Mouse (Mus musculus) stomach, embryonic 15.5 days (tissue): ENCODE data around the gene Ly6c2. TPM values are rescaled to one million over a fixed set of nuclear protein-coding genes. Genes with fewer than 3 reads are reported as not detected.
"Not testable (repeated sequence)": the region's sequence is repeated elsewhere in the genome, so short reads cannot be mapped to it uniquely, and the experiment has no call there.

Experiments used
- ATAC-seq: fragments of 200-750 bp; cut with Nextera tagmentation; 2 replicates; pipeline ENCODE4 v1.8.0; 2017; ENCODE audit warnings: low read depth, moderate number of reproducible peaks, moderate TSS enrichment; ENCODE audit not compliant: insufficient read depth, low FRiP score
- H3K27ac ChIP-seq: fragments of 300-500 bp; sonication (generic); 2 replicates; pipeline ENCODE4 v1.5.1; 2015; ENCODE audit warnings: mild to moderate bottlenecking, inconsistent platforms
- H3K27me3 ChIP-seq: fragments of 300-500 bp; sonication (generic); replicated peaks from 2 replicates; pipeline ENCODE4 v1.6.1; 2015; ENCODE audit warnings: inconsistent platforms
- H3K36me3 ChIP-seq: fragments of 300-500 bp; sonication (generic); 2 replicates; pipeline ENCODE4 v1.6.1; 2015; ENCODE audit warnings: inconsistent platforms
- H3K4me1 ChIP-seq: fragments of 300-500 bp; sonication (generic); 2 replicates; pipeline ENCODE4 v1.6.1; 2015; ENCODE audit warnings: inconsistent platforms
- H3K4me2 ChIP-seq: fragments of 300-500 bp; sonication (generic); 2 replicates; pipeline ENCODE4 v1.6.1; 2015; ENCODE audit warnings: mild to moderate bottlenecking, inconsistent platforms
- H3K4me3 ChIP-seq: fragments of 300-500 bp; sonication (generic); replicated peaks from 2 replicates; pipeline ENCODE4 v1.5.1; 2015; ENCODE audit warnings: inconsistent platforms
- H3K9ac ChIP-seq: fragments of 300-500 bp; sonication (generic); 2 replicates; pipeline ENCODE4 v1.6.1; 2015; ENCODE audit warnings: inconsistent platforms
- H3K9me3 ChIP-seq: fragments of 300-500 bp; sonication (generic); 2 replicates; pipeline ENCODE4 v1.6.1; 2016; ENCODE audit warnings: inconsistent platforms
- WGBS: fragments of 180-500 bp; shearing (Covaris S2); methylation state at CpG from one replicate; pipeline ENCODE4 v1.1.7; 2015; 5-methylcytosine and 5-hydroxymethylcytosine counted together
- polyA plus RNA-seq: library from polyadenylated mRNA; unstranded; fragments of >200 nt; fragmentation: Nextera tagmentation; extraction: Ambion mirVana; gene quantifications from 2 replicates; pipeline ENCODE4 v1.2.1, GENCODE M21; 2015

Gene Ly6c2
- polyA plus RNA-seq = 7.2 and 10.0 TPM in 2 replicates

DNA sequence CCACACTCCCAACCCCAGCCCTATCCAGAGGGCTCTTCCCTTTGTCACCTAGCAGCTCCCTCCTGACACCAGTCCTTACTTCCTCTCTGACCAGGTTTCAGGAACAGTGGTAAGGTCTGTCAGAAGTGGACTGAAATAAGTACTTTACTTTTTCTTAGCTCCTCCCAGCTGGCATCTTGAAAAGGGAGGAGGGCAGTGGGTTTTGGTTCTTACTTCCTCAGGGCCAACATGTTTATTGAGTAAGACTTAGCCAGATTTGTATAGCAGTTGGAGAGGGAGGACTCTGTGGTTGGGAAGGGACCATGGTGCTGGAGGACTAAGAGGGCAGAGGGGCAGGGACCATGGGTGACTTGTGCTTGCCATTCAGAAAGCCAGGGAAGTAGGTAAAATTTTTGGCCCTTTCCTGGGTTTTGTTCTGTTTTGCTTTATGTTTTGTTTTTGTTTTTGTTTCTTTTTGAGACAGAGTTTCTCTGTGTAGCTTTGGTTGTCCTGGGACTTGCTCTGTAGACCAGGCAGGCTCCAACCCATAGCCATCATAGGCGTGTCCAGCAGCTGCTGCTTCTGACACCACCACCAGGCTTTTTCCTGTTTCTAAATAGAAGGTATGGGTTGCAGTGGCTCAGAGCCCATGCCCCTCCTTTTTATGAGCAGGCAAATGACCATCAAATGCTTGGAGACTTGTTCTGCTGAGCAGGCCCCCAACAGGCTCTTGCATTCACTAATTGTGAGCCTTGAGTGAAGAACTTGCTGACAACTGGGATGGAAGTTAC is at the start of gene Ly6c2:
Ly6c2 (minus strand) TSS at position 110 of the 770 bp plus-strand sequence.
- H3K36me3 ChIP-seq, H3K4me1 ChIP-seq, ATAC-seq, H3K4me3 ChIP-seq, H3K27me3 ChIP-seq, H3K9me3 ChIP-seq, H3K4me2 ChIP-seq, H3K27ac ChIP-seq, H3K9ac ChIP-seq: not testable (repeated sequence)
- 100% methylated on average over 1 of the region's 1 CpGs for WGBS

- Histone ChIP-seq H3K27me3 (no peaks in the 10 kb centered on the region), H3K4me1 (no peaks in the 10 kb centered on the region), H3K36me3 (no peaks in the 10 kb centered on the region), H3K27ac (no peak overlapping the region), H3K4me3 (no peak overlapping the region), H3K9ac (no peak overlapping the region), H3K4me2 (no peak overlapping the region), H3K9me3 (no peaks in the 10 kb centered on the region)
- WGBS = 35% methylated on average over 1 of the region's 1 CpGs
- ATAC-seq = no peak
Observed at GRCm38 (mm10) chr15:75157646-75158045, 45.9 kb upstream of the Ly6c2 start.

DNA sequence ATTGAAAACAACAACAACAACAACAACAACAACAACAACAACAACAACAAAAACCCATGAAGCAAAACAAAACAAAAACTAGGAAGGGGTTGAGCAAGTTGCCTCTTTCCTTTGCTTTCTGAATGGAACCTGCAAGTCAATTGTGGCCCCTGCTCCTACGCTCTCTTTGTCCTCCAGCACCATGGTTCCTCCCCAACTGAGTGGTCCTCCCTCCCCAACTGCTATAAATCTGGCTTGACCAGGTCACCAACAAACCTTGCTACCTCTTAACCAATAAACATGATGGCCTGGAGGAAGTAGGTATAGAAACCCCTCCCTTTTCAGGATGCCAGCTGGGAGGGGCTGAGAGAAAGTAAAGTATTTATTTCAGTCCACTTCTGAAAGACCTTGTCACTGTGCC is 43.2 kb upstream of the Ly6c2 start, which contains the start of gene Ly6g:
Ly6g (plus strand) TSS at position 301 of the 400 bp plus-strand sequence.
- Histone ChIP-seq H3K4me1 (no peaks in the 10 kb centered on the region), H3K9me3 (no peaks in the 10 kb centered on the region), H3K27me3 (no peaks in the 10 kb centered on the region), H3K9ac (no peak within 1 kb of the TSS), H3K36me3 (no peaks in the 10 kb centered on the region), H3K27ac (no peak within 1 kb of the TSS), H3K4me2 (no peak within 1 kb of the TSS), H3K4me3 (no peak within 1 kb of the TSS)
- WGBS = 93% methylated on average over 1 of the region's 1 CpGs
- ATAC-seq = no peak

- Histone ChIP-seq H3K4me3 (no peak overlapping the region), H3K9ac (no peak overlapping the region), H3K9me3 (no peaks in the 10 kb centered on the region), H3K36me3 (no peaks in the 10 kb centered on the region), H3K27me3 (no peaks in the 10 kb centered on the region), H3K4me1 (no peaks in the 10 kb centered on the region), H3K27ac (no peak overlapping the region), H3K4me2 (no peak overlapping the region)
- no peak for ATAC-seq
Observed at GRCm38 (mm10) chr15:75153087-75153486, 41.3 kb upstream of the Ly6c2 start.

GRCm38 (mm10) chr15:75143735-75144134 is 32.0 kb upstream of the Ly6c2 start:
- Histone ChIP-seq H3K27ac (no peak overlapping the region), H3K4me2 (no peak overlapping the region), H3K9ac (no peak overlapping the region), H3K4me3 (no peak overlapping the region), H3K9me3 (no peaks in the 10 kb centered on the region), H3K4me1 (no peaks in the 10 kb centered on the region), H3K27me3 (no peaks in the 10 kb centered on the region), H3K36me3 (no peaks in the 10 kb centered on the region)
- ATAC-seq = no peak
- 59% methylated on average over 3 of the region's 3 CpGs for WGBS

DNA sequence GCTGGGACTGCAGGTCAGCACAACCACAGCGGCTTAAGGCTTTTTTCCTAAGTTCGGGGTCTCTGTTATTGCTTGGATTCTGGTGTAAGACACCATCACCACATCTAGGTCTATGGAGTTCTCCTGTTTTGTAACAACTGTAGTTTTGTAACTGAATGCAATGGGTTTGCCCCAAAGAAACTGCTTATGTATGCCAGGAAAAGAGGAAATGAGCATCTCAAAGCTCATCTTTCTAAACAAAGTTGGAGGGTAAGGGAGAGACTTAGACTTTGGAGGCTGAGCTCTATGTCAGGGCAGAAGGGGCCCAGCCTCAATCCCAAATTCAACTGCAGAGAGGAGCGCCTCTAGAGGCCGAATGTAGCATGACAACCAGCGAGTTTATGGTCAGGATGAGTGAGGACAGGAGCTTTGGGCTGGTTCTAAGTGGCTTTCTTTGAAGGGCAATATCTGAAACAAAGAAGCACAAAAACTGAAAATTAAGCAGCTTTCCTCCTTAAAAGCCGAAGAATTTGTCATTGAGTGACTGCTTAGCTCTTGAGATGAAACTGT is 30.1 kb upstream of the Ly6c2 start:
- H3K9ac ChIP-seq, H3K27me3 ChIP-seq, H3K9me3 ChIP-seq, H3K4me2 ChIP-seq, H3K27ac ChIP-seq, H3K4me1 ChIP-seq, ATAC-seq, H3K36me3 ChIP-seq, H3K4me3 ChIP-seq: not testable (repeated sequence)
- WGBS = 45% methylated on average over 6 of the region's 6 CpGs

- 63% methylated on average over 3 of the region's 3 CpGs for WGBS
- H3K4me1 ChIP-seq, H3K9ac ChIP-seq, ATAC-seq, H3K27ac ChIP-seq, H3K4me3 ChIP-seq, H3K9me3 ChIP-seq, H3K36me3 ChIP-seq, H3K27me3 ChIP-seq, H3K4me2 ChIP-seq: not testable (repeated sequence)
Observed at GRCm38 (mm10) chr15:75137739-75138138, 26.0 kb upstream of the Ly6c2 start.

DNA sequence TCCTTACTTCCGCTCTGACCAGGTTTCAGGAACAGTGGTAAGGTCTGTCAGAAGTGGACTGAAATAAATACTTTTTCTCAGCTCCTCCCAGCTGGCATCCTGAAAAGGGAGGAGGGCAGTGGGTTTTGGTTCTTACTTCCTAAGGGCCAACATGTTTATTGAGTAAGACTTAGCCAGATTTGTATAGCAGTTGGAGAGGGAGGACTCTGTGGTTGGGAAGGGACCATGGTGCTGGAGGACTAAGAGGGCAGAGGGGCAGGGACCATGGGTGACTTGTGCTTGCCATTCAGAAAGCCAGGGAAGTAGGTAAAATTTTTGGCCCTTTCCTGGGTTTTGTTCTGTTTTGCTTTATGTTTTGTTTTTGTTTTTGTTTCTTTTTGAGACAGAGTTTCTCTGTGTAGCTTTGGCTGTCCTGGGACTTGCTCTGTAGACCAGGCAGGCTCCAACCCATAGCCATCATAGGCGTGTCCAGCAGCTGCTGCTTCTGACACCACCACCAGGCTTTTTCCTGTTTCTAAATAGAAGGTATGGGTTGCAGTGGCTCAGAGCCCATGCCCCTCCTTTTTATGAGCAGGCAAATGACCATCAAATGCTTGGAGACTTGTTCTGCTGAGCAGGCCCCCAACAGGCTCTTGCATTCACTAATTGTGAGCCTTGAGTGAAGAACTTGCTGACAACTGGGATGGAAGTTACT is 23.5 kb upstream of the Ly6c2 start:
- WGBS = 70% methylated on average over 2 of the region's 2 CpGs
- not testable (repeated sequence) for H3K9ac ChIP-seq, ATAC-seq, H3K36me3 ChIP-seq, H3K4me3 ChIP-seq, H3K27me3 ChIP-seq, H3K4me1 ChIP-seq, H3K27ac ChIP-seq, H3K9me3 ChIP-seq, H3K4me2 ChIP-seq

DNA sequence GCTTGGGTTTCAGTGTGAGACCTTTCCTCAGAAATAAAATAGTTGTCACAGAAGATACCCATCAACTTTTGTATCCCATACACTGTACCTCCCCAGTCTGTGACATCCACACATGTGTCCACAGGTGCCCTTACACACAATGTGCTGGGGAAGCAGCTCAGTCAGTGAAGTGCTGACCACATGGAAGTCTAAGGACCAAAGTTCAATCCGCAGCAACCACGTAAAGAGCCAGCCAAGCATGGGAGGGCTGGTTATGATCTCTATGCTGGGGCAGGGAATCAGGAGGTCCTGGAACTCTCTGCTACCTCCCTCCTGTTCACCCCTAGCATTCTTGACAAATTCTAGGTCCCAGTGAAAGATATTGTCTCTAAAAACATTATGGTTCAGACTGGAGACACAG is 20.6 kb upstream of the Ly6c2 start:
- not testable (repeated sequence) for ATAC-seq, H3K36me3 ChIP-seq, H3K27me3 ChIP-seq, H3K4me2 ChIP-seq, H3K9ac ChIP-seq, H3K27ac ChIP-seq, H3K9me3 ChIP-seq, H3K4me3 ChIP-seq, H3K4me1 ChIP-seq
- WGBS = 80% methylated on average over 2 of the region's 2 CpGs

DNA sequence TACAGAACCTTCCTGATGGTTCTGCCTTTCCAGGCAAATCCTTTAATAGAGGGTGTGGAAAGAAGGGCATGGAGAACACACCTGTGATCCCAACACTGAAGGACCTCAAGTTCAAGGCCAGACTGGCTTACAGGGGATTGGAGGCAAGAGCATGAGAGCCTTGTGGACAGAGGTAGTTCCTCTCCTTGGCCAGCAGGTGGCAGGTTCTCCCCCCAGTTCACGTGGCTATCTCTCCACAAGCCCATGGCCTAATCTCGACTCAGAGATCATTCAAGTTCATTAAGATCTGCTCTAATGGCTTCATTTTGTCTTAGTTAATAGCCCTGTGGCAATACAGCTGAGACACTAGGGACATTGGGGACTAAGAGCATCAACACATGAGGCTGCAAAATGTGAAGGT is 8.3 kb upstream of the Ly6c2 start:
- Histone ChIP-seq H3K27me3 (no peaks in the 10 kb centered on the region), H3K4me1 (no peaks in the 10 kb centered on the region), H3K4me3 (no peak overlapping the region), H3K4me2 (no peak overlapping the region), H3K9me3 (no peaks in the 10 kb centered on the region), H3K36me3 (no peaks in the 10 kb centered on the region), H3K9ac (no peak overlapping the region), H3K27ac (no peak overlapping the region)
- no peak for ATAC-seq
- WGBS = 6% methylated on average over 2 of the region's 2 CpGs

DNA sequence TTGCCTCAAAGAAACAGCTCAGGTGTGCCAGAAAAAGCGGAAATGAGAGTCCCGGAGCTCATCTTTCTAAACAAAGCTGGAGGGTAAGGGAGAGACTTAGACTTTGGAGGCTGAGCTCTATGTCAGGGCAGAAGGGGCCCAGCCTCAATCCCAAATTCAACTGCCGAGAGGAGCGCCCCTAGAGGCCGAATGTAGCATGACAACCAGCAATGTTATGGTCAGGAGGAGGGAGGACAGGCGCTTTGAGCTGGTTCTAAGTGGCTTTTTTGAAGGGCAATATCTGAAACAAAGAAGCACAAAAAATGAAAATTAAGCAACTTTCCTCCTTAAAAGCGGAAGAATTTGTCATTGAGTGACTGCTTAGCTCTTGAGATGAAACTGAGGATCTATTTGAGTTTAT is 7.0 kb upstream of the Ly6c2 start:
- H3K4me1 ChIP-seq, H3K4me3 ChIP-seq, H3K36me3 ChIP-seq, H3K4me2 ChIP-seq, ATAC-seq, H3K9me3 ChIP-seq, H3K9ac ChIP-seq, H3K27ac ChIP-seq, H3K27me3 ChIP-seq: not testable (repeated sequence)
- WGBS = 34% methylated on average over 6 of the region's 7 CpGs

- WGBS = 93% methylated on average over 5 of the region's 5 CpGs
- H3K36me3 ChIP-seq, H3K4me3 ChIP-seq, ATAC-seq, H3K4me1 ChIP-seq, H3K27me3 ChIP-seq, H3K4me2 ChIP-seq, H3K9me3 ChIP-seq, H3K27ac ChIP-seq, H3K9ac ChIP-seq: not testable (repeated sequence)
Observed at GRCm38 (mm10) chr15:75117481-75117880, 5.7 kb upstream of the Ly6c2 start.
